Mouse (Mus musculus) midbrain, embryonic 11.5 days (tissue): ENCODE data around the gene Crygn. TPM values are rescaled to one million over a fixed set of nuclear protein-coding genes. Genes with fewer than 3 reads are reported as not detected.
A peak's percentile ranks its signal among the peaks of the same experiment; 100 is the strongest.

Experiments used
- ATAC-seq: fragments of 200-750 bp; cut with Nextera tagmentation; 2 replicates; pipeline ENCODE4 v1.8.0; 2017; ENCODE audit warnings: moderate TSS enrichment, moderate library complexity; ENCODE audit not compliant: low FRiP score
- DNase-seq: peaks from one replicate; pipeline ENCODE4 v3.0.0; 2015; ENCODE audit warnings: low spot score; ENCODE audit errors: missing footprints
- H3K27ac ChIP-seq: fragments of 300-500 bp; sonication (generic); 2 replicates; pipeline ENCODE4 v1.5.1; 2014; ENCODE audit warnings: low read depth, low read length
- H3K27me3 ChIP-seq: fragments of 300-500 bp; sonication (generic); 2 replicates; pipeline ENCODE4 v1.6.1; 2014; ENCODE audit warnings: mild to moderate bottlenecking, low read length, moderate library complexity, mixed read lengths; ENCODE audit not compliant: control insufficient read depth, insufficient read depth
- H3K36me3 ChIP-seq: fragments of 300-500 bp; sonication (generic); 2 replicates; pipeline ENCODE4 v1.6.1; 2014; ENCODE audit warnings: mild to moderate bottlenecking, low read length, moderate library complexity, mixed read lengths; ENCODE audit not compliant: control insufficient read depth, insufficient read depth
- H3K4me1 ChIP-seq: fragments of 300-500 bp; sonication (generic); 2 replicates; pipeline ENCODE4 v1.6.1; 2014; ENCODE audit warnings: low read length; ENCODE audit not compliant: control insufficient read depth, insufficient read depth
- H3K4me2 ChIP-seq: fragments of 300-500 bp; sonication (generic); 2 replicates; pipeline ENCODE4 v1.6.1; 2014; ENCODE audit warnings: mild to moderate bottlenecking, moderate library complexity
- H3K4me3 ChIP-seq: fragments of 300-500 bp; sonication (generic); 2 replicates; pipeline ENCODE4 v1.5.1; 2014; ENCODE audit warnings: low read depth, low read length
- H3K9ac ChIP-seq: fragments of 300-500 bp; sonication (generic); 2 replicates; pipeline ENCODE4 v1.6.1; 2014; ENCODE audit warnings: low read length
- H3K9me3 ChIP-seq: fragments of 300-500 bp; sonication (generic); 2 replicates; pipeline ENCODE4 v1.6.1; 2016; ENCODE audit warnings: low read length; ENCODE audit not compliant: control insufficient read depth
- WGBS: fragments of 180-500 bp; shearing (Covaris S2); extraction: QIAGEN DNeasy Blood & Tissue Kit; methylation state at CpG from one replicate; pipeline ENCODE4 v1.1.7; 2014; 5-methylcytosine and 5-hydroxymethylcytosine counted together
- polyA plus RNA-seq: library from polyadenylated mRNA; unstranded; fragments of >200 nt; fragmentation: Nextera tagmentation; extraction: Ambion mirVana; gene quantifications from 2 replicates; pipeline ENCODE4 v1.2.1, GENCODE M21; 2014

Gene Crygn
- polyA plus RNA-seq, 1 experiment from 2014 or later = 0.68 TPM

DNA sequence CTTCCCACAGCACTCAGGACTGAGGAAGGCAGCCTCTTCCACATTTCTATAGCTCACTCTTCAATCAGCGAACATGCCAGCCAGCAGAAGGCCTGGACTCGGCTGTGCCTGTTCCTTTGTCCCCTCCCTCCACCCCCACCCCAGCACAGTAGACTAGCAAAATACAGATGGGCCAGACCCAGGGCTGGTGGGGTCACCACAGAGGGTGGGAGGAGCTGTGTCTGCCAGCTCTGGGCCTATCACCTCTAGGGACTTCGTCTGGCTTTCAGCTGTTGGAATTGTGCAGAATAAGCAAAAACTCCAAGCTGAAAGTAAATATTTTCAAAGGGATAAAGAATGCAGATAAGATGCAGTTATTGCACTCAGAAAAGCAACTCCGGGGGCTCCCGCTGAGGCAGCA, 33.0 kb downstream of the Crygn start:
- H3K27me3 ChIP-seq = peaks cover 9% of the 10 kb centered on the region
- H3K9ac ChIP-seq = no peak overlapping the region; the same call in 1 of the 2 replicates
- peaks cover under 1% of the 10 kb centered on the region for H3K4me1 ChIP-seq
- peak overlapping the region; percentile 30; the same call in 1 of the 2 replicates for H3K27ac ChIP-seq
- WGBS = 64% methylated on average over 5 of the region's 5 CpGs
- H3K9me3 ChIP-seq = no peaks in the 10 kb centered on the region
- H3K4me3 ChIP-seq = no peak overlapping the region
- H3K4me2 ChIP-seq = no peak overlapping the region
- peak; percentile 42; the same call in 1 of the 2 replicates for ATAC-seq
- DNase-seq = peak; percentile 70
- H3K36me3 ChIP-seq = no peaks in the 10 kb centered on the region

GRCm38 (mm10) chr5:24724270-24724634, 33.6 kb downstream of the Crygn start:
- no peak overlapping the region for H3K4me3 ChIP-seq
- 82% methylated on average over 5 of the region's 5 CpGs for WGBS
- H3K9ac ChIP-seq = no peak overlapping the region
- DNase-seq (no peak), ATAC-seq (no peak)
- no peaks in the 10 kb centered on the region; the same call in none of the 2 replicates for H3K4me1 ChIP-seq
- no peaks in the 10 kb centered on the region for H3K9me3 ChIP-seq
- H3K36me3 ChIP-seq = no peaks in the 10 kb centered on the region
- 0 out of 2 replicates have a peak overlapping the region, but pooled peaks have one; percentile 30 for H3K27ac ChIP-seq
- H3K27me3 ChIP-seq = peaks cover 3% of the 10 kb centered on the region
- H3K4me2 ChIP-seq = no peak overlapping the region

DNA sequence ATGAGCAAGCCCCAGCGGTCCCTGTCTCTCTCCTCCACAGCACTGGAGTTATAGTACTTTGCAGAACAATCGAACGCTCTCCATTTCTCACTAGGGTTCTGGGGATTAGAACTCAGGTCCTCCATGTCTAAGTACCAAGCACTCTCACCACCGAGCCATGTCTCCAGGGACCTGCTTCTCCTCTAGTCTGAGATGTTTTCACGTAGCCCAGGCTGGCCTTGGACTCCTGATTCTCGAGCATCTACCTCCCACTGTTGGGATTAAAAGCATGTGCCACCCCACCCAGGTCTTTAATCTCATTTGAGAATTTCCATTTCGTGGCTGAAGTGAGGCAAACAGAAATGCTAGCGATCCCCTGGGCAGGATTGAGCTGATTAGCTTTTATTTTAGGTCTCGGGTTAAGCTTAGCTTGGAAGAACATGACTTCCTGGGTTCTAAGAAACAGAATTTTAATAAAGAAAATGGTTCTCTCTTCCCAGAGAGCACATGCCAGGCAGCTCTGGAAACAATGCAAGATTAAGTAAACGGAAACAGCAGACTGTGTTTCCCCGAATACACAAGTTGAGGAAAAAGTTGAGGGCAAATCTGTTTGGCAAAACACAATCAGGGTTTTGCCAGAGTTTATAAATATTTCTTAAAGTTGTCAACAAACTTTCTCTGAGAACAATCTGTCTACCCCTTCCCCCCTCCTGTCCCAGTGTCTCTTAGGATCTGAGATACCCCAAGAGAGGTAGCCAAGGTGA, 34.1 kb downstream of the Crygn start:
- ATAC-seq (no peak), DNase-seq (peak; percentile 37)
- Histone ChIP-seq H3K9me3 (no peaks in the 10 kb centered on the region), H3K4me2 (no peak overlapping the region), H3K36me3 (no peaks in the 10 kb centered on the region), H3K27ac (no peak overlapping the region), H3K4me3 (no peak overlapping the region), H3K27me3 (no peaks in the 10 kb centered on the region; the same call in 1 of the 2 replicates), H3K9ac (no peak overlapping the region), H3K4me1 (no peaks in the 10 kb centered on the region; the same call in none of the 2 replicates)
- WGBS = 61% methylated on average over 11 of the region's 11 CpGs

DNA sequence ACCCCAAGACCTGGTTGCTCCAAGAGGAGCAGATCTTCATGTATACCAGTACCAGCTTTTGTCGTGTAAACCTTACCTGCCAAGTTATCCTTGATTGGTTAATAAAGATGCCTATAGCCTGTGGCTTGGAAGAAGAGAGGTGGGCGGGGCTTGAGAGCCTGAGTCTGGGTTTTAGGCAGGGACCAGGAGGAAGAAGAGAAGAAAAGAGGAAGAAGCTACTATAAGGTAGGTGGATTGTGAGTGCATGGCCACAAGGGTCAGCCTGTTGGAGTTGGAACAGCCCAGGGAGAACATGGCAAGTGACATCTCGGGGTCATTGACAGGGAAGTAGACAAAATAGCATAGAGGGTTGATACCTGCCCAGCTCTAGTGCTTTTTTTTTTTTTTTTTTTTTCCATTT, 38.0 kb downstream of the Crygn start:
- Histone ChIP-seq H3K4me3 (no peak overlapping the region), H3K4me2 (no peak overlapping the region), H3K27ac (no peak overlapping the region), H3K4me1 (no peaks in the 10 kb centered on the region; the same call in none of the 2 replicates), H3K9me3 (no peaks in the 10 kb centered on the region), H3K9ac (no peak overlapping the region), H3K36me3 (no peaks in the 10 kb centered on the region), H3K27me3 (no peaks in the 10 kb centered on the region)
- 83% methylated on average over 3 of the region's 3 CpGs for WGBS
- no peak for ATAC-seq
- no peak for DNase-seq

DNA sequence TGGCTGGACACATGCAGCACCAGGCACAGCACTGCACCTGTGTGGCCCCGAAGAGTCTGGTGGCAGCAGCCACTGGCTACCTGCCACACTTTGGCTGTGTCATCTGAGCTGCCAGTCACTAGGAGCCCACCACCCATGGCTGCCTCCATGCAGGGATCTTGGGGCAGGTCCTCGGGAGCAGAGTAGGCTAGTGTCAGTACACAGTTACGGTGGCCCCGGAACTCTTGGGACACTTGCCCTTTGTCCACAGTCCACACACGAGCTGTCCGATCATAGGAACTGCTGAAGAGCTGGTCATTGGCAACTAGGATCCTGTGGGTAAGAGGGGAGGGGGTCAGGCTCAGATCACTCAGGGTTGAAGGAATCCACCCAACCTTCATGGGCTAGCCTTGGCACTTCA, 39.7 kb downstream of the Crygn start:
- Histone ChIP-seq H3K9ac (no peak overlapping the region), H3K4me2 (no peak overlapping the region), H3K4me1 (no peaks in the 10 kb centered on the region), H3K27ac (no peak overlapping the region), H3K36me3 (no peaks in the 10 kb centered on the region), H3K9me3 (no peaks in the 10 kb centered on the region), H3K4me3 (no peak overlapping the region), H3K27me3 (no peaks in the 10 kb centered on the region)
- ATAC-seq = no peak
- WGBS = 95% methylated on average over 6 of the region's 6 CpGs
- peak; percentile 51 for DNase-seq

DNA sequence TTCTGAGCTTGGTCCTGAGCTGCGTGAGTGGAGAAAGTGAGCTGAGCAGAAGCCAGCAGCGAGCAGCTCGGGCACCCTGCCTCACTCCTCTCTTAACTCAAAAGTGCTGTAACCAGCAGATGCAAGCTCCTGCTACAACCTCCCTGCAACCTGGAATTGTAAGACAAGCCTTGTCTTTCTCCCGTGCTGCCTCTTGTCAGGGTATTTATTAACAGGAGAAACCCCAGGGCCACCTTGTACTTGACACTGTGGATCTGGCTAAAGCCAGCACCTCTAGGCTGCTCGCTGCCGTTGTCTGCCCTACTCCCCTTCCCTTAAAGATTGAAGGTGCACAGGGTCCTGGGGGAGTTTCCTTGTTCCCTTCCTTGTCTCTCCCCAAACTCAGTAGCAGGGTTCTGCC, 43.8 kb downstream of the Crygn start:
- ATAC-seq = no peak
- H3K27ac ChIP-seq = no peak overlapping the region
- no peak overlapping the region for H3K4me3 ChIP-seq
- no peaks in the 10 kb centered on the region for H3K9me3 ChIP-seq
- H3K4me2 ChIP-seq = no peak overlapping the region
- no peak overlapping the region for H3K9ac ChIP-seq
- H3K4me1 ChIP-seq = no peaks in the 10 kb centered on the region
- no peaks in the 10 kb centered on the region for H3K36me3 ChIP-seq
- no peak for DNase-seq
- WGBS = 90% methylated on average over 6 of the region's 6 CpGs
- no peaks in the 10 kb centered on the region for H3K27me3 ChIP-seq

DNA sequence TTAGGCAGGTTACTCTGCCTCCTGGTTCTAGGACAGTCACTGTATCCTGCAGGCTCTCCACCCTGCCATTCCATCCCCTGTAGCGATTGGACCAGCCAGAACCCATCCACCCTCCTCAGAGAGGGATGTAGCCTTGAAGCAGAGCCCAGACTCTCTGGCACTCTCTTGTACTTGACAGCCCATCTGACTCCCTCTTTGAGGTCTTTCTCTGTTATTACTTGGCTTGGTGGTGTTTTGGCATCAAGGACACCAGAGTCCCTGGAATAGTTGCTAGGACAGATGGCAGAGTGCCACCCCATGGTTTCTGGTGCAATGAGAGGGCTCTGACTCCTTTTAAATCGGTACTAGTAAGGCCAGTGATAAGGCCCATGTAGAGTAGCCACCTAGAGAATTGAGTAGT, 44.6 kb downstream of the Crygn start:
- peaks cover under 1% of the 10 kb centered on the region; the same call in 1 of the 2 replicates for H3K36me3 ChIP-seq
- ATAC-seq (no peak), DNase-seq (peak; percentile 69)
- H3K9me3 ChIP-seq = no peaks in the 10 kb centered on the region
- H3K4me2 ChIP-seq = no peak overlapping the region
- H3K27me3 ChIP-seq = no peaks in the 10 kb centered on the region
- H3K4me1 ChIP-seq = no peaks in the 10 kb centered on the region
- no peak overlapping the region for H3K9ac ChIP-seq
- no peak overlapping the region for H3K4me3 ChIP-seq
- 82% methylated on average over 2 of the region's 2 CpGs for WGBS
- H3K27ac ChIP-seq = no peak overlapping the region

GRCm38 (mm10) chr5:24711615-24712014, 46.2 kb downstream of the Crygn start:
- WGBS = 94% methylated on average over 6 of the region's 6 CpGs
- Histone ChIP-seq H3K4me3 (no peak overlapping the region), H3K27ac (no peak overlapping the region), H3K9me3 (no peaks in the 10 kb centered on the region), H3K4me1 (no peaks in the 10 kb centered on the region), H3K9ac (no peak overlapping the region), H3K27me3 (no peaks in the 10 kb centered on the region), H3K4me2 (no peak overlapping the region), H3K36me3 (peaks cover 6% of the 10 kb centered on the region)
- peak; percentile 83 for DNase-seq
- no peak for ATAC-seq

- Histone ChIP-seq H3K4me3 (no peak overlapping the region), H3K9ac (no peak overlapping the region), H3K9me3 (no peaks in the 10 kb centered on the region), H3K27ac (no peak overlapping the region), H3K27me3 (no peaks in the 10 kb centered on the region), H3K36me3 (peaks cover 6% of the 10 kb centered on the region), H3K4me2 (no peak overlapping the region), H3K4me1 (no peaks in the 10 kb centered on the region)
- ATAC-seq = no peak
- 66% methylated on average over 2 of the region's 2 CpGs for WGBS
- peak; percentile 23 for DNase-seq
Measured at GRCm38 (mm10) chr5:24709962-24710361, 47.8 kb downstream of the Crygn start.
